Mouse (Mus musculus) megakaryocyte-erythroid progenitor cell, adult 5-6 weeks (primary cell): ENCODE results near the gene Gm11549. TPM values are rescaled to one million over a fixed set of nuclear protein-coding genes. Genes with fewer than 3 reads are reported as not detected.

Experiments
- ATAC-seq: replicated peaks from 2 replicates; pipeline ENCODE4 v1.8.0; 2016; ENCODE audit warnings: mild to moderate bottlenecking, inconsistent platforms; ENCODE audit not compliant: severe bottlenecking, poor library complexity, low FRiP score, low TSS enrichment
- total RNA-seq, 2 experiments: library from RNA; stranded (forward) in 1 of 2; stranded (reverse) in 1 of 2; fragments of 200-1000, 215-1000 nt in 1 of 2; fragments of >200 nt in 1 of 2; fragmentation: Nextera tagmentation in 1 of 2; gene quantifications; 2 replicates each; pipeline ENCODE4 v1.2.3; 2014 to 2017

Gene Gm11549
- not detected in 2 replicates for total RNA-seq (2014; fragmentation: Nextera tagmentation)
- total RNA-seq (2017): not detected in 2 replicates

DNA sequence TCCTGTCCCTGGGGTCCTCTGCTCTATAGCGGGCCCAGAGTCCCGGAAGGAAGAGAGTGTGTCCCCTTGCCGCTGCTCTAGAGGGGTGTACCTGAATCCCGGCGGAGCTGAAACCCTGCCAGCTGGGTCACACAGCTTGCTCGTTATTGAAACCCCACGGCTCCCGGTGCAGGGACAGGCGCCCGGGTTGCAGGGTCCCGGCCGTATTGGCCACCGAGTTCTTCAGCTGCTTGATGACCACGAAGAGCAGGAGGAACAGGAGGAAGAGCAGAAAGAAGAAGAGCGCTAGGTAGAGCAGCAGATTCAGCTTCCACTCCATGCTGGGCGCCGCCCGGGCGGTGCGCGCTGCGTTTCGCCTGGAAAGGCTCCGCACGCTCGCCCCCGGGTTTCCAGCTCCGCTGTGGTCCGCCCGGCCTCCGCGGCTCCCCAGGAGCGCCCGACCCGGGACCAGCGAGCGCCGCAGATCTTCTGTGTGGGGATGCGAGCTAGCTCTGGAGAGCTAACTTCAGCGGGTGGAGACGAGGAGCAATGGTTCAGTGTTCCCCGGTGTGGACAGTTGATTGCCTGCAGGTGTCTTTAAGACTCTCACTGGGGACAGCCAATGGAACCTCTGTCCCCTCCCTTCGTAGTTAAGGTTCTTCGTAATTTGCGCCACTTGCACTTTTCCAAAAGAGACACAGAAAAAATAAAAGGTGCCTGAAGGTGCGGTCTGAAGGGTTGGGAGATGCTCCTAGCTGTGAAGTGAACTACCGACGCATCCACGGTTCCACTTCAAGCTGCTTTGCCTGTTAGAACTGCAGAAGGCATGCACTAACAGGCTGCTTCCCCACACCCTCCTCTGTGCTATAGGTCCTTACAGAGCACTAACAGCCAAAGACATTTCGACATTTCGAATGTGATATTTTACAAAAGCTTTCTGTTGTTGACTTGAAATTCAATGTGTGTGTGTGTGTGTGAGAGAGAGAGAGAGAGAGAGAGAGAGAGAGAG lies at the start of gene Gm11549:
Gene Gm11549, minus strand, starts transcription at position 741 of the 988 bp plus-strand sequence.
- ATAC-seq: no peak

DNA sequence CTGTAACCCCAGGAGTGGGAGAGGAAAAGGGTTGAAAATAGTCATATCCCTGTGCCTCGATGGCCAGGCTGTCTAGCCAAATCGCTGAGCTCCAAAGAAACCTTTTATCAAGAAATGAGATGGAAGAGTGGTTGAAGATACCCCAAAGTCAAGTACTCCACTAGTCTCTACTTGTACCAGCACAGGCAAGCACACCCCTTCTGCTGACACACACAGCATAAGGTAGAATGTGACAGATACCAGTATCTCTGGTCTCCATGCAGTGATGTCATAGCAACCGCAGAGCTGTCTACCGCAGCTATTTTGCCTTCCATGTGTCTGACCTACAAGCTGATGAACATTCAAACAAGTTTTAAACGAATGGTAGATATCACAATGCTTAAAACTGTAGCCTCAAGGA lies 48.2 kb upstream of the Gm11549 start:
- peak; percentile 73 for ATAC-seq

DNA sequence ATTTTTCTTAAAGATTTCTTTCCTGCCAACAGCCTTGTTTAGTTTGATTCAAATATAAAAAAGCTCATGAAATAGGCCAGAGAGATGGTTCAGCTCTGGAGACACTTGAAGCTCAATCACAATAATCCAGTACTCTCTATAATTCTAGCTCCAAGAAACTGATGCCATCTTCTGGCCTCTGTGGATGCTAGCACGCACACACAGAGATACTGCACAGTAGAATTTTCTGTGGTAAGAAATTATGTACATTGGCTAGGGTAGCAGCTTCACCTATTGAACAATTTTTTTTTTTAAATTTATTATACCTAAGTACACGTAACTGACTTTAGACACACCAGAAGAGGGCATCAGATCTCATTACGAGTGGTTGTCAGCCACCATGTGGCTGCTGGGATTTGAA lies 42.1 kb upstream of the Gm11549 start:
- no peak for ATAC-seq

DNA sequence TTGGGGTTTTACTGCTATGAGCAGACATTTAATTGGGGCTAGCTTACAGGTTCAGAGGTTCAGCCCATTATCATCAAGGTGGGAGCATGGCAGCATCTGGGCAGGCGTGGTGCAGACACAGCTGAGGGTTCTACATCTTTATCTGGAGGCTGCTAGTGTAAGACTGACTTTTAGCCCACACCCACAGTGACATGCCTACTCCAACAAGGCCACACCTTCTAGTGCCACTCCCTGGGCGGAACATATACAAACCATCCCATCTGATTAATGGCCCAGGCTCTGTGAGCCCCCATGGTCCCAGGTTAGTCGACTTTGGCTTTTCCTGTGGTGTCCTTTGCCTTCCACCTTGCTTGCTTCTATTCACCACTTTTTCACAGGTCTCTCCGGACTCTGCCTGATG lies 38.0 kb upstream of the Gm11549 start:
- peak; percentile 83 for ATAC-seq

DNA sequence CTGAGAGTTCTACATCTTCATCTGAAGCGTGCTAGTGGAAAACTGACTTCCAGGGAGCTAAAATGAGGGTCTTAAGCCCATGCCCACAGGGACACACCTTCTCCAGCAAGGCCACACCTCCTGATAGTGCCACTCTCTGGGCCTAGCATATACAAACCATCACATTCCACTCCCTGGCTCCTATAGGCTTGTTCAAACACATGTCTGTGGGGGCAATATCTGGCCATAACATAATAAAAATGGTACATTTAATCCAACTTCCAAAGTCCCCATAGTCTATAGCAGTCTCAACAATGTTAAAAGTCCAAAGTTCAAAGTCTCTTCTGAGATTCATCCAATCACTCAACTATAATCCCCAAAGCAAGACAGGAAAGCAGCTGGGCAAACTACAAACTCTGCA lies 36.0 kb upstream of the Gm11549 start:
- no peak for ATAC-seq

DNA sequence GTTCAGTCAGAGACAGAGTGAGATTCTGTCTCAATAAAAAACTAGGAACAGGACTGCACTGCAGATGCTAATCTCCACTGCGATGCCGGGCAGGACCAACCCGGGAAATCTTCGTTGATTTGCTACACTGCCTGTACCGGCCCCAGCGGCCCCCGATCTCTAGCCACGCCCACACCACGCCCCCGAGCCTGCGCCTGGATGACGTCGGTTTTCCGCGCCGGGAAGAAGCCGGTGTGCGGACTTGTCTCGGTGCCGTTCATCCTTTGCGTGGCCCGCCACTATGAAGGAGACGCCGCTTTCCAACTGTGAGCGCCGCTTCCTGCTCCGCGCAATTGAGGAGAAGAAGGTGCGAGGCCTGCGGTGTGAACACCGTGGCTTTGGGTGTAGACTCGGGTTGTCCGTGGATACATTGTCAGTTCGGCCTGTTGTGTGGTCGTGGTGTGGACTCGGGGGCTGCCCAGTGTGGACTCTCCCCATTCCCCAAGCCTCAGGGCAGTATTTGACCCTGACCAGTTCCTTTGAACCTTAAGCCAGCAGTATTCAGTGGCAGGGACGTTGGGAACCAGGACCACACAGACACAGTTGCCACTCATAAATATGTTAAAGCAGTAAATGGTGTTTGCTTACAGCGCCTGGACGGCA lies 30.9 kb upstream of the Gm11549 start, which contains the start of gene Exosc9:
Gene Exosc9, plus strand, starts transcription at position 201 of the 642 bp plus-strand sequence.
- peak; percentile 96 for ATAC-seq

DNA sequence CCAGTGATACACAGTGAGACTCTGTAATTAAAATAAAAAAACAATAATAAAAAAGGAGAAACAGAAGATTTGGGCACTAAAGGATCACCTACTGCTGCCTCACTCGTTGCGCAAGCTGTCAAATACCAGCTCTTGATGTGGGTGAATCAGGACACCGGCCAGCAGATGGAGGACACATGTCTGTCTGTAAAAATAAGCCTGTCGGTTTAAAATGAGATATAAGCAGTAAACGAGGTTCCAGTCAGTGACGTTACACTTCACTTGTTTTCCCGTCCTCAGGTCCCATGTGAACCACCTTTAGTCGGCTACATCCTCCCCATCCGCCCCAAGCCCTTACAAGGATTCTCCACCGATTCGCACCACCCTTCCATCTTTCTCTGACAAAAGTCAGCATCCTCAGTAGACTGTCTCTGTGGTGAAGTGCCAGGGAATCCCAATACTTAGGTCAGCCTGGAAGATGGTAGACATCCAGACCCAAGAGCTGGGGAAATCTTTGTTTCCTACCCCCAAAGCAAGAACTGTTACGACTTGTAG lies 30.3 kb upstream of the Gm11549 start:
- ATAC-seq: peak; percentile 35

DNA sequence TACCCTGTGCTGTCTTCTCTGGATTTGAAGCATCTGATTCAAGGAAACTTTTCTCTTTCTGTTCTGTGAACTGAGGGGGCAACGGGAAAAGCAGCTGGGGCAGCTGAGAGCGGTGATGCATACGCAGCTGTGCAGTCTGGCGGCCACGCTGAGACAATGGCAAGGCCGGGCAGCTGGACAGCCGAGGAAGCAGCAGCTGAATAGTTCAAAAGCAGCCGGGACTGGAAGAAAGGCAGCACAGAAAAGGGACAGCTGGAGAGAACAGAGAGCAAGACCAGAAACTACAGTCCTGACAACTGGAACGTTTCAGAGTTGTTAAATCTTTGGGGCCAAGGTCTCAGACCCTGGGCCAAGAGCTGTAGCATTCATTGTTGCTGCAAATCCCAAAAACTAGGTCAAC lies 29.7 kb upstream of the Gm11549 start:
- ATAC-seq: no peak

DNA sequence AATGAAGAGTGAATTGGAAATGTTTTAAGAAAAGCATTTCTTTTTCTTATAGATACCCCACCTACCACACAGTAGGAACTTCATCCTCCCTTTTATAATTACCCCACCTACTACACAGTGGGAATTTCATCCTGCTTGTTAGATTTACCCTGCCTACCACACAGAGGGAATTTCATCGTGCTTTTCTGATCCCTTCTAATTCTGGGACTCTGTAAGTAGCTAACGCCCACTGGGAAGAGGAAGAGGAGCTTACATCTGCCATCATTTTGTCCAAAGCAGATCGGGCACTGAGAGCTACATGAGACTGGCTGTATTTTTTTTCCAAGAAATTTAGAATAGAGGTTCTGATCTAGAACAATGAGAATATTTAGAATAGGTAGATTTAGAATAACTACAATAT lies 23.3 kb upstream of the Gm11549 start:
- no peak for ATAC-seq

DNA sequence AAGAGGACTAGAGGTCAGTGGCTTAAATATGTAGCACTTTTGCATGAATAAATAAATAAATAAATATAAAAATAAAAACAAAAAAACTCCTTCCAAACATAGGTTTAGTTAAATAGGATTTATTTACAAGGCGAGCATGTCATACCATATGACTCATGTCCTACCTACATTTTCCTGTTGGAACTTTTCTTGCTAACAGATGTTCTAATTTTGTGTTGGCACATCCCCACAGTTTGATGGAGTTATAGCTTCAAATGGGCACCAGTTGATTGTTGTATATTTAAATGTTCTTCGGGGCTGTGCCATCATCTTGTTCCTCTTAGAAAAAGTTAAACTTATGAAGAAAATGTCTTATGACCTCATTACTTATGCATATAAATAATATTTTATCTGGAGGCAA lies 19.8 kb upstream of the Gm11549 start:
- no peak for ATAC-seq

DNA sequence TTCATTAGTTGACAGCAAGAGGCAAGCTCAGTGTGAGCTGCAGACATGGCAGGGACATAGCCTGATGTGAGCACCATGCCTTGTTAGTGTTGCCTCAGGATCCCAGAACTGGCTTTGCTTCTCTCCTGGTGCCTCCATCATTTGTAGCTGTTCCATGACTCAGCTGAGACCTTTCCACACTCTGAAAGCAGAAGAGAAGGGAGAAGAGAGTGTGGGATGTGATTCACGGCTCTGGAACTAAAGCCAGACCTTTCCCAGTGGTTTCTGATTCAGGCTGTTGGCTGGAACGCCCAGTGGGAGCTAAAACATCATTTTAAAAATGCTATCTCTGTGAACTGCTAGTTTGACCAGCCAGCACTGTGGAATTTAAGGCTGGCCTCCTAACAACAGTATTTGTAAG lies 19.1 kb upstream of the Gm11549 start:
- no peak for ATAC-seq

DNA sequence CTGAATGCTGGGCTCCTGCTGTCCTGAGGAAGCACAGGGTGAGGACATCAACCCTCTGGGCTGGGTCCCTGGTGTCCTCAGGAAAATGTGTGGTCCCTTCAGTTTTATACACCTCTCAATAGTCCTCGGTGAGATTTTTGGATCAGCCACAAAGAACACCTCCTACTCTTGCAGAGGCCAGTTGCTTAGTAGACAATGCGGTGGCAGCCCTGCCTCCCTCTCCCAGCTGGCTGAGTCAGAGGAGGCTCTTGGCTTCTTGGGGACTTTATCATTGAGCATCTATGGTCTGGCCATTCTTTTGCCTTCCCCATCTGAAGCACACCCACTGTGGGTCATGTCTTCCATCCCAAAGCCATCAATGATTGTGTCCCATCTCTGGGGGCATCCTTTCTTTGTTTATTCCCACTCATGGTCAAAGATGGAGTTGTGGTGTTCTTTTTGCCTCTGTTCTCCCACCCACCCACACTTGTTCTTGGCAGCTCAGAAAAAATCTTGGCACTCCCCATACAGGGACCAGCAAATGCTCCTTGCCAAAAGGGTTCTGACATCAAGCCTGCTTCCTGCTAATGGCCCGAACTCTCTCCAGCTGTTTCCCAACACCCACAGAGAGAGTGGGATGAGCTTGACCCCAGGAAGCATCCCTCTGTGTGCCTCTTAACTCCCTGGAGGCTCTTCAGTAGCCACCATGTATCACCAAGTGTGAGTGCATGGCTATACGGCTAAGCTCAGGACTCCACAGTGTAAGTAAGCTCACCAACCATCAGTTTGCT lies 16.3 kb upstream of the Gm11549 start:
- no peak for ATAC-seq

DNA sequence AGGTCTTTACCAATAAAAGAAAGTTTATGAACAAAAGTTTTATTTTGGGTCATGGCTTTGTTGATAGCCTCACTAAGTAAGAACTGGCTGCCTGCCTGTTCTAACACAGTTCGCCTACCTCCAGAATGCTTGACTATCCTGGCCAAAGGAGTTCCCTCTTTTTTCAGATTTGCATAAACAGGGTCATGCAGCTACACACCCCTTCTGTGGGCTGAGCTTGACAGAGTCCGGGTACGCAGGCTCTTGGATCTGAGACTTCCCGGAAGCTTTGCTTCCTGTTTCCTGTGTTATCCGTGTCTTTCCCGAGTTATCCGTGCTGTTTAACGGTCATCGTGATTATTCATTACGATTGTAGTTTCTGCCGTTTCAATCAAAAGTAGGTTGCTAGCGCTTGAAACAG lies 14.4 kb upstream of the Gm11549 start:
- ATAC-seq: no peak

DNA sequence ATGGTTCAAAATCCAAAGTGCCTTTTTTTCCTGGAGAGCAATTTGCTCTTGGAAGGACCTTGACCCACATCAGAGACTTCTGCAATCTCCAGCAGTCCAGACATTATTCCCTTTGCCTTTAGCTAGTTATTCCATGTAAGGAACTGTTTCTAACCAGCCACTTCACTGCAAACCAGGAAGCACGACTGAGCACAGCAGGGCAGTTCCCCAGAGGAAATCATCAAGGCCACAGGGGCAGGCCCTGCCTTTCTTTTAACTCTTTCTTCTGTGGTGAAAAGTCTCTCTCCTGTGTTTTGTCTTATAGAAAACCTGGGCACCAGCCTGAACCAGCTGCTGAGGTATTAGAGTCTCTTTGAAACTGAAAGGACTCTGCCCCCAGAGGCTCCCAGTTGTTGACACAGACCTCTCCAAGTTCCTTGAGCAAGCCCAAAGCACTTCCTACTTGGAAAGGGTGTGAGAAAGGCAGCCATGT lies 11.6 kb upstream of the Gm11549 start:
- ATAC-seq: no peak

DNA sequence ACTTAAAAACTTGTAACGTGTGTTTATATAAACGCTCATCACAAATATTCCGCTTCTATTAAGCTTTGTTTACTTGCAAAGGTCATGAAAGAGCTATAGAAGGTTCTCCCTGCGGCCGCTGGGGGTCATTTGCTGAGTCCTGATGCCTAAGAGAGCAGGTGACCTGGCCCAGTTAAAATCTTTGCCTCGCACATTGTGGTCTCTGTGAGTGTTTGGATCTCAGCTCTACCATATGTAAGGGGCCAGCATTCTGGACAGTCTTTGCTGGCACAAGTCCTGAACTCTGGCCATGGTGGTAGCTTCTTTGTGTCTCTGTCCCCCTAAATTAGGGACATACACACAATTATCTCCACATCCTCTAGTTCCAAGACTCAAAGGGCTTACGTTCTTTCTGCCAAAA lies 11.1 kb upstream of the Gm11549 start:
- ATAC-seq: no peak

DNA sequence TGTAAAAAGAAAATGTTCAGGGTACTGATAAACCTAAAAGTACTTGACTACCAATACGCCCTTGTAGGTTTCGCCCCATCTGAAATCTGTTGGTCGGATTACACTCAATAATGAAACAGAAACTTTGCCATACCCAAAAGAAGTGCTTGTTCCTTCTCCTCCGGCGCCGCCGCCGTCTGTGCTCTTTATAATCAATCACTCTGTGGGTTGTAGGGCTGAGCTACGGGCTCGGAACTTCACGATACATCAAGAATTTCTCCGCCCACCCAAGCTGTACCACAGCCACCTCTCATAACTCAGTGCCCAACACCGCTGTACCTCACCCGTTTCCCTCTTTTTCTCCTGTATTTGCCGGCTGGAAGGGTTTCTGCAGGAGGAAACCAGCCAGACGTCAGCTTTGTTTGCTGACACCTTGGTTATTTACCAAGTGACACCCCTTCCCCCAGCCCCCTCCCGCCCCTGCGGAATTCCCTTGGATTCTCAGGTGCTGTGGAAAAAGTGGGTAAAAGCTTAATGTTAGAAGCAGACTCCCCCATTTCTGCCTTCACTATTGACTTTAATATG lies 10.4 kb upstream of the Gm11549 start:
- peak; percentile 52; the same call in 1 of the 2 replicates for ATAC-seq

DNA sequence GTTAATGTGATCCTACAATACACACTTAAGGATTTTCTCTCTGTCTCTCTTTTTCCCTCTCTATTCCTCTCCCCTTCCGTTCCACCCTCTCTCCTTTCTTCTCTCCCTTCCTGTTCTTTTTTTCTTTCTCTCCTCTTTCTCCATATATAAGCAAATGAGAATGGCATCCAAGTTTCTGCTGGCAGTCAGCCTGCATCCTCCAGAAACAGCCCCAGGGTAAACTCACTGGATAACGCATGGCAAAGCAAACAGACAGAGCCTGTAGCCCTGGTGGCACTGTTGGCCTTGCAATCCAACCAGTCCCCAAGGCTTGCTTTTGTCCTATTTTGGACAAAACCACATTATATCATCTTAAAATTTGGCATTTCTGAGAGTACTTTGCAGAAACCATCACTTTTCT lies 9.6 kb upstream of the Gm11549 start:
- no peak for ATAC-seq

DNA sequence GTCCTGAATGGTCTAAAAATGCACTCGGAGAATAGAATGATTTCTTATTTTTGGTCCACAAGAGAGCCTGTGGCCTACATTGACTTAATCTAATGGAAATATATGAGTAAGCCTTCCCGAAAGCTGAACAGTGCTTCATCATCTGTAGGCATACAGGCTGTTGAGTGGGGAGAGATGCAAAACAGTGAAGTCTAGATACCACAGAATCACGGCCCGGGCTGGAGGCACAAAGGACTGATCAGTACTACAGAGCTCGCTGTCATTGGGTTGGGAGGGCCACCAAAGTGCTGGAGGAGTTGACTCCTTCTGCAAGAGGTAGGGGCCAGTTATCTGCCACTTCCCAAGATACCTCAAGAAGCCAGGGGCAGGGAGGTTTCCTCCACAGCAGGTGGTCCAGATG lies 9.2 kb upstream of the Gm11549 start:
- no peak for ATAC-seq

DNA sequence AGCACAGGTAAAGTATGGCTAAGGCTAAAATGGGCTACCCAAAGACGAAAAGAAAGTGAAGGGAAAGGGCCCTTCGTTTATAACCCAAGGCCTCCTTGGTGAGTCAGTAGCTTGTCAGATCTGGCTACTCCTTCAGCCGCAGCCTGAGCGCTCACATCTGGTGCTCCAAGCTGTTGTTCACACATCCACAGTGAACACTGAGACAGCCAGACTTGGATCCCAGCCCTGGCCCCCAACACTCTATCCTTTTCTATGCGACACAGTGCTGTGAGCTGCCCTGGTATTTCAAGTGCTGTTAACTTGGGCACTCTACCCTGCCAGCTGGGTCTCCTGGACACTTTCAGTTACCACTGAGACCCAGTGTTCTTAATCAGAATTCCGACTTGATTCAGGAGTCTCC lies 8.7 kb upstream of the Gm11549 start:
- no peak for ATAC-seq
